Mouse (Mus musculus) ES-Bruce4 (cell line): ENCODE results near the gene Napb. TPM values are rescaled to one million over a fixed set of nuclear protein-coding genes. Genes with fewer than 3 reads are reported as not detected.

ENCODE experiments used
- H3K27ac ChIP-seq: 2 replicates; pipeline ENCODE4 v1.5.1; 2012; ENCODE audit warnings: low read length, inconsistent platforms; ENCODE audit not compliant: insufficient read depth
- H3K27me3 ChIP-seq: 2 replicates; pipeline ENCODE4 v1.6.1; 2012; ENCODE audit warnings: mild to moderate bottlenecking, low read length, inconsistent platforms; ENCODE audit not compliant: control insufficient read depth, poor library complexity, insufficient read depth, severe bottlenecking
- H3K36me3 ChIP-seq: 2 replicates; pipeline ENCODE4 v1.6.1; 2012; ENCODE audit warnings: inconsistent platforms, mild to moderate bottlenecking, low read length, moderate library complexity; ENCODE audit not compliant: control insufficient read depth, poor library complexity, insufficient read depth, severe bottlenecking
- H3K4me1 ChIP-seq: one replicate; pipeline ENCODE4 v1.8.1; 2011; ENCODE audit warnings: low read length; ENCODE audit not compliant: control insufficient read depth, insufficient read depth
- H3K4me3 ChIP-seq: 2 replicates; pipeline ENCODE4 v1.5.1; 2011; ENCODE audit warnings: low read depth, mild to moderate bottlenecking, low read length
- H3K9ac ChIP-seq: 2 replicates; pipeline ENCODE4 v1.6.1; 2012; ENCODE audit warnings: low read depth, mild to moderate bottlenecking, inconsistent platforms; ENCODE audit not compliant: poor library complexity, severe bottlenecking
- H3K9me3 ChIP-seq: replicated peaks from 2 replicates; pipeline ENCODE4 v1.6.1; 2012; ENCODE audit warnings: mild to moderate bottlenecking, low read length, inconsistent platforms; ENCODE audit not compliant: control insufficient read depth, poor library complexity, insufficient read depth, severe bottlenecking
- CTCF ChIP-seq: IDR thresholded peaks from one replicate; pipeline ENCODE4 v1.8.1; 2011; ENCODE audit warnings: low read depth, low read length
- EP300 ChIP-seq: IDR thresholded peaks from 2 replicates; pipeline ENCODE4 v1.6.1; 2011; ENCODE audit warnings: low read depth, low read length; ENCODE audit not compliant: insufficient read depth
- POLR2A ChIP-seq: IDR thresholded peaks from one replicate; pipeline ENCODE4 v1.8.1; 2011; ENCODE audit warnings: low read length; ENCODE audit not compliant: insufficient read depth
- polyA plus RNA-seq: library from polyadenylated mRNA; stranded (reverse); fragments of >200 nt; gene quantifications from 2 replicates; pipeline ENCODE4 v1.2.4, GENCODE M21; 2011; ENCODE audit warnings: low read depth; ENCODE audit not compliant: missing spikeins, insufficient read depth, insufficient read length

The Napb gene
- polyA plus RNA-seq, 1 experiment: 4.3 TPM

- H3K27ac ChIP-seq: no peak overlapping the region
- no peaks in the 10 kb centered on the region for H3K4me1 ChIP-seq
- H3K4me3 ChIP-seq: no peak overlapping the region
- H3K9me3 ChIP-seq: no peaks in the 10 kb centered on the region
- H3K27me3 ChIP-seq: no peaks in the 10 kb centered on the region
- H3K36me3 ChIP-seq: peaks cover 29% of the 10 kb centered on the region
- no peak overlapping the region for H3K9ac ChIP-seq
- TF ChIP-seq CTCF (no peak), POLR2A (no peak), EP300 (no peak)
Measured at GRCm38 (mm10) chr2:148690781-148691180, 41.5 kb downstream of the Napb start.

DNA sequence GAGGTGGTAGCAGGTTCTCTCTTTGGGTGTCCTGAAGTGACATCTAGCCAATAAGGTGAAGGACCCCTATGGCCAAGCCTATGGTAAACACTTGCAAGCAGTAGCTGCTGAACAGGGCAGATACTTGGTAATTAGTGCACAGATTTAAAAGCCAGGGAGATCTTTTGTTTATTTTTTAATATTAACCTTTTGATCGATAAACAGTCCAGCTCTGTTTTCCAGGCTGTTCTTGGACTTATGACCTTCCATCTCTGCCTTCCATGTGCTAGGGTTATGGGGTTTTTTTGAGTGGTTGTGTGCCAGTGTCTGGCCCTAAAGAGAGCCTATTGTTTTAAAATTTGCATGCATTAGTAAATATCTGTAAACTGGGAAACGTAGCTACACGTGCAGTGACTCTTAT, 42.0 kb downstream of the Napb start:
- H3K9me3 ChIP-seq: no peaks in the 10 kb centered on the region
- no peaks in the 10 kb centered on the region for H3K4me1 ChIP-seq
- no peaks in the 10 kb centered on the region for H3K27me3 ChIP-seq
- H3K36me3 ChIP-seq: peaks cover 31% of the 10 kb centered on the region
- no peak overlapping the region for H3K4me3 ChIP-seq
- H3K27ac ChIP-seq: no peak overlapping the region
- H3K9ac ChIP-seq: no peak overlapping the region
- TF ChIP-seq EP300 (no peak), POLR2A (no peak), CTCF (no peak)

- TF ChIP-seq EP300: no peak
- no peak for TF ChIP-seq CTCF
- TF ChIP-seq POLR2A: no peak
- Histone ChIP-seq H3K36me3 (peaks cover 30% of the 10 kb centered on the region), H3K9ac (no peak overlapping the region), H3K9me3 (no peaks in the 10 kb centered on the region), H3K4me1 (no peaks in the 10 kb centered on the region), H3K4me3 (no peak overlapping the region), H3K27me3 (no peaks in the 10 kb centered on the region), H3K27ac (no peak overlapping the region)
Measured at GRCm38 (mm10) chr2:148689444-148690140, 42.7 kb downstream of the Napb start.

DNA sequence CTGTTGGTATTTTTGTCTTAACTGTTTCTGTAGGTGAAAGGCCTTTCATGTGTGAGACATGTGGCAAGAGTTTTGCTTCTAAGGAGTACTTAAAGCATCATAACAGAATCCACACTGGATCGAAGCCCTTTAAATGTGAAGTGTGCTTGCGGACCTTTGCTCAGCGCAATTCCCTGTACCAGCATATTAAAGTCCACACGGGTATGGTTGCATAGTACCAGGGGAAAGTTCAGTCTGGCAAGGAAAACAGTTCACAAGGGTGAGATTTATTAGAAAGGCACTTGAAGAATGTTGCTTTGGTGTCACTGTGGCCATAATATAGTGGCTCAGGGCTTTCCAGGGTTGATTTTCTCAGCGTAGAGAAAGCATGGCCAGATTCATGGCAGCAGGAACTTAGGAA, 44.3 kb downstream of the Napb start:
- H3K27me3 ChIP-seq: no peaks in the 10 kb centered on the region
- H3K4me3 ChIP-seq: no peak overlapping the region
- no peaks in the 10 kb centered on the region for H3K4me1 ChIP-seq
- no peak for TF ChIP-seq CTCF
- TF ChIP-seq EP300: no peak
- TF ChIP-seq POLR2A: no peak
- no peak overlapping the region for H3K9ac ChIP-seq
- H3K27ac ChIP-seq: no peak overlapping the region
- no peaks in the 10 kb centered on the region for H3K9me3 ChIP-seq
- peaks cover 35% of the 10 kb centered on the region for H3K36me3 ChIP-seq

DNA sequence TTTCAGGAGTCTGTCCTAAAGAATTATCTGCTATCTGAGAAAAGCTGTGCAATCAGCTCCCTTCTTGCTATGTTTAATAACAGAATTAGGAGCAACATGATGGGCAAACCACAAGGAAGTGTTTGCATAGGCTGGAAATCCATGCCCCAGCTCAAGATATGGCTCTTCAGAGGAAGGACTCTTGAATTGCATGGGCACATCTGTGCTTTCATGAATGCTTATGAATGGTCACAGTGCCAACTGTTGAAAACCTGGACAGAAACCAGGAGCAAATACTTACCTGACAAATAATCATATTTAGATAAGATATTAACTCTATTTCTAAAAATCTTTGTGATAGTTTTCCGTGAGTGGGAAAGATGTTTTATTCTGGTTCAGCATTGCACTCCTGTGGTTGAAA, 45.4 kb downstream of the Napb start:
- H3K4me1 ChIP-seq: no peaks in the 10 kb centered on the region
- H3K9ac ChIP-seq: no peak overlapping the region
- H3K36me3 ChIP-seq: peaks cover 30% of the 10 kb centered on the region
- H3K9me3 ChIP-seq: no peaks in the 10 kb centered on the region
- H3K27me3 ChIP-seq: no peaks in the 10 kb centered on the region
- H3K27ac ChIP-seq: no peak overlapping the region
- TF ChIP-seq EP300 (no peak), CTCF (no peak), POLR2A (no peak)
- H3K4me3 ChIP-seq: no peak overlapping the region

- Histone ChIP-seq H3K4me1 (no peaks in the 10 kb centered on the region), H3K9ac (no peak overlapping the region), H3K36me3 (peaks cover 22% of the 10 kb centered on the region), H3K9me3 (no peaks in the 10 kb centered on the region), H3K27ac (no peak overlapping the region), H3K4me3 (no peak overlapping the region), H3K27me3 (no peaks in the 10 kb centered on the region)
- no peak for TF ChIP-seq CTCF
- no peak for TF ChIP-seq POLR2A
- TF ChIP-seq EP300: no peak
Measured at GRCm38 (mm10) chr2:148685709-148686108, 46.6 kb downstream of the Napb start.
